Mouse (Mus musculus): ENCODE measurements around the gene Grid1. TPM values are rescaled to one million over a fixed set of nuclear protein-coding genes. Genes with fewer than 3 reads are reported as not detected.
A peak's percentile ranks its signal among the peaks of the same experiment; 100 is the strongest.

Gene Grid1
- polyA plus RNA-seq, 1 experiment: not detected

GRCm38 (mm10) chr14:34793406-34794037, 26.4 kb upstream of the Grid1 start:
- Histone ChIP-seq H3K4me3 (no peak overlapping the region), H3K36me3 (ENCODE audit: control insufficient read depth, insufficient read depth) (no peaks in the 10 kb centered on the region), H3K27me3 (ENCODE audit: control insufficient read depth, insufficient read depth, insufficient read length) (no peaks in the 10 kb centered on the region), H3K4me2 (ENCODE audit: low read depth) (no peak overlapping the region), H3K79me2 (ENCODE audit: control insufficient read depth, insufficient read depth) (no peaks in the 10 kb centered on the region), H3ac (ENCODE audit: control insufficient read depth, insufficient read length) (no peak overlapping the region)
- no peak for TF ChIP-seq SRF (IDR thresholded peaks at IDR 0.05; ENCODE audit: control insufficient read depth, insufficient read length, low read depth)
- no peak for TF ChIP-seq MAX (IDR thresholded peaks at IDR 0.05; ENCODE audit: low read depth)
- no peak for TF ChIP-seq MYOG (IDR thresholded peaks at IDR 0.05; ENCODE audit: control insufficient read depth in 1 of 3, insufficient read depth in 1 of 3, insufficient read length in 2 of 3, low read depth in 2 of 3)
- no peak for TF ChIP-seq TCF3 (IDR thresholded peaks at IDR 0.05; ENCODE audit: insufficient read length, low read depth)
- no peak for TF ChIP-seq REST (IDR thresholded peaks at IDR 0.05; ENCODE audit: insufficient read depth, insufficient read length)
- no peak for TF ChIP-seq USF1 (IDR thresholded peaks at IDR 0.05; ENCODE audit: low read depth)
- no peak for TF ChIP-seq MYOD1 (IDR thresholded peaks at IDR 0.05; ENCODE audit: control insufficient read depth in 1 of 3, insufficient read length in 2 of 3, low read depth in 2 of 3)
- TF ChIP-seq POLR2AphosphoS2 (IDR thresholded peaks at IDR 0.05; ENCODE audit: insufficient read length, low read depth): no peak
- TF ChIP-seq TCF12 (IDR thresholded peaks at IDR 0.05; ENCODE audit: insufficient read depth, poor library complexity, severe bottlenecking): no peak
- TF ChIP-seq CEBPB (IDR thresholded peaks at IDR 0.05; ENCODE audit: insufficient read depth, poor library complexity, severe bottlenecking): no peak
- no peak for TF ChIP-seq E2F4 (IDR thresholded peaks at IDR 0.05; ENCODE audit: insufficient read depth)
- no peak for TF ChIP-seq POLR2A (IDR thresholded peaks at IDR 0.05; ENCODE audit: insufficient read length, low read depth)

- Histone ChIP-seq H3K4me2 (ENCODE audit: low read depth) (no peak overlapping the region), H3K36me3 (ENCODE audit: control insufficient read depth, insufficient read depth) (no peaks in the 10 kb centered on the region), H3ac (ENCODE audit: control insufficient read depth, insufficient read length) (no peak overlapping the region), H3K79me2 (ENCODE audit: control insufficient read depth, insufficient read depth) (no peaks in the 10 kb centered on the region), H3K27me3 (ENCODE audit: control insufficient read depth, insufficient read depth, insufficient read length) (no peaks in the 10 kb centered on the region), H3K4me3 (no peak overlapping the region)
- TF ChIP-seq CEBPB (IDR thresholded peaks at IDR 0.05; ENCODE audit: insufficient read depth, poor library complexity, severe bottlenecking) (no peak), USF1 (IDR thresholded peaks at IDR 0.05; ENCODE audit: low read depth) (no peak), MYOG (IDR thresholded peaks at IDR 0.05; ENCODE audit: control insufficient read depth in 1 of 3, insufficient read depth in 1 of 3, insufficient read length in 2 of 3, low read depth in 2 of 3) (no peak)
Measured at GRCm38 (mm10) chr14:34810763-34811489, 9.0 kb upstream of the Grid1 start.

DNA sequence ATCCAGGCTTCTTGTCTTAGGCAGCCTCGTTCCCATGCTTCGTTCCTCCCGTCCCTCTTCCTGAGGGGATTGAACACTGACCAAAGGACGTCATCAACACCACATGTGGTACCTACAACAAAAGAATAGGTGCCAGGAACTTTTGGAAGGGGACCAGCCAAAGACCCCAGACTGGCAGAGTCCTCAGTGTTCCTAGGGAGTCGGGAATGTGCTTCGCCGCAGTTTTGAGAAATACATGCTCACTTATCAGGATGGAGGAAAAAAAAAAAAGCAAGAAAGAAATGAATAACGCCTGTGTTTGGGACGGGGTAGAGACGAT, 8.5 kb upstream of the Grid1 start:
- Histone ChIP-seq H3K79me2 (ENCODE audit: control insufficient read depth, insufficient read depth) (no peaks in the 10 kb centered on the region), H3ac (ENCODE audit: control insufficient read depth, insufficient read length) (no peak overlapping the region), H3K36me3 (ENCODE audit: control insufficient read depth, insufficient read depth) (no peaks in the 10 kb centered on the region), H3K27me3 (ENCODE audit: control insufficient read depth, insufficient read depth, insufficient read length) (no peaks in the 10 kb centered on the region), H3K4me3 (no peak overlapping the region), H3K4me2 (ENCODE audit: low read depth) (no peak overlapping the region)
- no peak for TF ChIP-seq MAX (IDR thresholded peaks at IDR 0.05; ENCODE audit: low read depth)
- TF ChIP-seq REST (IDR thresholded peaks at IDR 0.05; ENCODE audit: insufficient read depth, insufficient read length): no peak
- TF ChIP-seq TCF12 (IDR thresholded peaks at IDR 0.05; ENCODE audit: insufficient read depth, poor library complexity, severe bottlenecking): no peak
- no peak for TF ChIP-seq MYOD1 (IDR thresholded peaks at IDR 0.05; ENCODE audit: control insufficient read depth in 1 of 3, insufficient read length in 2 of 3, low read depth in 2 of 3)
- TF ChIP-seq USF1 (IDR thresholded peaks at IDR 0.05; ENCODE audit: low read depth): no peak
- TF ChIP-seq E2F4 (IDR thresholded peaks at IDR 0.05; ENCODE audit: insufficient read depth): no peak
- no peak for TF ChIP-seq SRF (IDR thresholded peaks at IDR 0.05; ENCODE audit: control insufficient read depth, insufficient read length, low read depth)
- no peak for TF ChIP-seq POLR2A (IDR thresholded peaks at IDR 0.05; ENCODE audit: insufficient read length, low read depth)
- TF ChIP-seq POLR2AphosphoS2 (IDR thresholded peaks at IDR 0.05; ENCODE audit: insufficient read length, low read depth): no peak
- TF ChIP-seq CEBPB (IDR thresholded peaks at IDR 0.05; ENCODE audit: insufficient read depth, poor library complexity, severe bottlenecking): no peak
- TF ChIP-seq TCF3 (IDR thresholded peaks at IDR 0.05; ENCODE audit: insufficient read length, low read depth): no peak

DNA sequence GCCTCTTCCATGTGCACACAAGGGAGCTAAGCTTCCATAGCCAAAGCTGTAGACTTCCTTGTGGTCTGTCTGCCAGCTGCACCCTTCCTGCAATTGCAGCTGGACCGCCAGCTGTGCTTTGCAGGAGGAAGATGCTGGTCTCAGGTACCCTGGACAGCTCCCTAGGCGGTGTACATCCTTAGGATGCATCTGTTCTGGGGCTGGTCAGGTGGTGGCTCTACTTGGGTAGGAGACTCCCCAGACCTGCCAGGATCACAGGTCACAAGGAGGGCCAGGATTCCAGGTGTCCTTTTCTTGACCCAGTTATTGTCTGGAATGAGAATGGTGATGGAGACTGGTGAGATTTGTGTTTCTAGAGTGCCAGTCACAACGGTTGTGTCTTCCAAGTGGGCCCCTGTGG, 3.6 kb upstream of the Grid1 start:
- no peak overlapping the region for H3K4me3 ChIP-seq
- H3ac ChIP-seq (ENCODE audit: control insufficient read depth, insufficient read length): no peak overlapping the region
- no peaks in the 10 kb centered on the region for H3K36me3 ChIP-seq (ENCODE audit: control insufficient read depth, insufficient read depth)
- peak; percentile 80 for TF ChIP-seq REST (IDR thresholded peaks at IDR 0.05; ENCODE audit: insufficient read depth, insufficient read length)
- no peak for TF ChIP-seq TCF3 (IDR thresholded peaks at IDR 0.05; ENCODE audit: insufficient read length, low read depth)
- H3K27me3 ChIP-seq (ENCODE audit: control insufficient read depth, insufficient read depth, insufficient read length): peaks cover 43% of the 10 kb centered on the region
- no peaks in the 10 kb centered on the region for H3K79me2 ChIP-seq (ENCODE audit: control insufficient read depth, insufficient read depth)
- no peak overlapping the region for H3K4me2 ChIP-seq (ENCODE audit: low read depth)

DNA sequence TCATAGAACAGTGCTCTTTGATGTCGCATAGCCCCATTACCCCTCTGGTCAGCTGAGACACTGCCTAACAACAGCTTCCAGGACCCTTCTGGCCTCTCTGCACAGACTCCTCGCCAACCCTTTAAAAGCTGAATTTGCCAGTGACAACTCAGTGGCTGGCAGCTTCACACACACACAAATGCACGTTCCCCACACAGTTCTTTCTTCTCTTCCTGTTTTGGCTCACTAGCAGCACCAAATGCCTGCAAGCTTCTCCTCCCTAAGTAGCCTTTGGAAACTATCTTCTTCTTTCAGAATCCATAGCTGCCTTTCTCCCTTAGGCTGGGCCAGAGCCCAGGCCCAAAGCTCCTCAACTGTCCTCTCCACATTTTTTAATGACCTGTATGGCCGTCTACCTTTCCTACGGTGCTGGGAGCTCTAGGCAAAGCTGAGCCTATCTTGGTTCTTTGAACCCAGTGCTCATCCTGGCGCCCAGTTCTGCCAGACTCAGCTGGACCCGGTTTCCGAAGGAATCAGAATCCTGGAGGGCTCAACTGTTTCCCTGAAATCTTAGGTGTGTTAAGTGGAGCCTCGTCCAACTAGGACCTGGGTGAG, 1.4 kb upstream of the Grid1 start:
- TF ChIP-seq REST (IDR thresholded peaks at IDR 0.05; ENCODE audit: insufficient read depth, insufficient read length) (no peak), POLR2AphosphoS2 (IDR thresholded peaks at IDR 0.05; ENCODE audit: insufficient read length, low read depth) (no peak), SRF (IDR thresholded peaks at IDR 0.05; ENCODE audit: control insufficient read depth, insufficient read length, low read depth) (no peak), MYOG (IDR thresholded peaks at IDR 0.05; ENCODE audit: control insufficient read depth in 1 of 3, insufficient read depth in 1 of 3, insufficient read length in 2 of 3, low read depth in 2 of 3) (no peak), USF1 (IDR thresholded peaks at IDR 0.05; ENCODE audit: low read depth) (no peak), POLR2A (IDR thresholded peaks at IDR 0.05; ENCODE audit: insufficient read length, low read depth) (no peak), TCF12 (IDR thresholded peaks at IDR 0.05; ENCODE audit: insufficient read depth, poor library complexity, severe bottlenecking) (no peak), MAX (IDR thresholded peaks at IDR 0.05; ENCODE audit: low read depth) (no peak), CEBPB (IDR thresholded peaks at IDR 0.05; ENCODE audit: insufficient read depth, poor library complexity, severe bottlenecking) (no peak), E2F4 (IDR thresholded peaks at IDR 0.05; ENCODE audit: insufficient read depth) (no peak), TCF3 (IDR thresholded peaks at IDR 0.05; ENCODE audit: insufficient read length, low read depth) (no peak)
- Histone ChIP-seq H3K4me2 (ENCODE audit: low read depth) (no peak overlapping the region), H3K4me3 (no peak overlapping the region), H3K27me3 (ENCODE audit: control insufficient read depth, insufficient read depth, insufficient read length) (peaks cover 62% of the 10 kb centered on the region), H3ac (ENCODE audit: control insufficient read depth, insufficient read length) (no peak overlapping the region), H3K79me2 (ENCODE audit: control insufficient read depth, insufficient read depth) (no peaks in the 10 kb centered on the region), H3K36me3 (ENCODE audit: control insufficient read depth, insufficient read depth) (no peaks in the 10 kb centered on the region)

All from myocyte (in vitro differentiated cells).